Mouse (Mus musculus) left cerebral cortex, postnatal 25 days (tissue): Measurements from ENCODE around the gene Rhov. TPM values are rescaled to one million over a fixed set of nuclear protein-coding genes. Genes with fewer than 3 reads are reported as not detected.

ENCODE experiments used
- DNase-seq, 2 experiments: peaks; one replicate each; pipeline ENCODE4 v3.0.0; 2022; ENCODE audit warnings: low spot score in 2 of 2, mixed read lengths in 1 of 2
- intact Hi-C: fragments of 180-260 bp; cut with DNase I; formaldehyde crosslinking; loops from one replicate; pipeline ENCODE4 v1.15.1; 2025
- total RNA-seq, 2 experiments: library from RNA; stranded (reverse); gene quantifications; 2 replicates each; pipeline ENCODE4 v1.2.3; 2021

The Rhov gene
- total RNA-seq, 2 experiments from 2014 or later = 7.9 to 9.0 TPM

- DNase-seq = no peak
- intact Hi-C loops = no loop called here
These were observed 25.8 kb downstream of the Rhov start for GRCm38 (mm10) chr2:119245246-119245645.

- DNase-seq = no peak
- intact Hi-C loops = no loop called here
These were observed 28.5 kb downstream of the Rhov start for GRCm38 (mm10) chr2:119242548-119242947.

GRCm38 (mm10) chr2:119240819-119241186 lies 30.3 kb downstream of the Rhov start:
- no peak for DNase-seq
- intact Hi-C loops = no loop called here

GRCm38 (mm10) chr2:119240075-119240818 lies 30.8 kb downstream of the Rhov start:
- no peak for DNase-seq
- intact Hi-C loops = no loop called here

GRCm38 (mm10) chr2:119238671-119239070 lies 32.4 kb downstream of the Rhov start:
- DNase-seq = no peak
- intact Hi-C loops = no loop called here

- intact Hi-C loops = no loop called here
- no peak for DNase-seq
These were observed 33.2 kb downstream of the Rhov start for GRCm38 (mm10) chr2:119237871-119238220.

- DNase-seq = no peak
- intact Hi-C loops = no loop called here
These were observed 33.7 kb downstream of the Rhov start, which contains the start of gene Spint1 for GRCm38 (mm10) chr2:119237210-119237870. Gene Spint1 (plus strand): TSS chr2:119237362.

GRCm38 (mm10) chr2:119236682-119237209 lies 34.3 kb downstream of the Rhov start:
- intact Hi-C loops = no loop called here

GRCm38 (mm10) chr2:119229775-119230704 lies 41.0 kb downstream of the Rhov start, which contains the start of gene Ppp1r14d:
Gene Ppp1r14d (minus strand): TSS chr2:119229906.
- no peak for DNase-seq
- intact Hi-C loops = no loop called here

More at GRCm38 (mm10) chr2:119236682-119237209, 34.3 kb downstream of the Rhov start:
- DNase-seq = no peak

Other genes starting within 250 kb of the Rhov start
- gene Ccdc32, start 241.9 kb downstream of the Rhov start, total RNA-seq = 10 to 100 TPM; 50.5 to 51.0 TPM
- 1 to 10 TPM; 7.6 to 7.7 TPM for gene Rpusd2, start 236.5 kb downstream of the Rhov start, total RNA-seq
- under 1 TPM; 0.23 to 0.43 TPM for gene Knl1, start 224.2 kb downstream of the Rhov start, total RNA-seq
- gene Rad51, start 158.5 kb downstream of the Rhov start, total RNA-seq = under 1 TPM; 0.46 to 0.94 TPM
- 10 to 100 TPM; 56.5 to 62.4 TPM for gene Rmdn3, start 114.2 kb downstream of the Rhov start, total RNA-seq
- not detected for gene Gchfr, start 103.5 kb downstream of the Rhov start, total RNA-seq
- not detected for gene Gm14137, start 96.8 kb downstream of the Rhov start, total RNA-seq
- 10 to 100 TPM; 28.8 to 32.2 TPM for gene Zfyve19, start 62.7 kb downstream of the Rhov start, total RNA-seq
- 10 to 100 TPM; 16.4 to 18.5 TPM for gene Dnajc17, start 62.5 kb downstream of the Rhov start, total RNA-seq
- not detected for gene Ppp1r14d, start 41.4 kb downstream of the Rhov start, total RNA-seq
- gene Spint1, start 33.9 kb downstream of the Rhov start, total RNA-seq = 1 to 10 TPM; 1.3 to 1.4 TPM
- 10 to 100 TPM; 48.4 to 48.9 TPM for gene Vps18, start 17.5 kb upstream of the Rhov start, total RNA-seq
- gene Dll4, start 54.5 kb upstream of the Rhov start, total RNA-seq = 1 to 10 TPM; 2.3 to 4.0 TPM
- gene Chac1, start 80.0 kb upstream of the Rhov start, total RNA-seq = 1 to 10 TPM; 9.6 to 9.8 TPM
- 10 to 100 TPM; 19.5 to 20.7 TPM for gene Ino80, start 206.4 kb upstream of the Rhov start, total RNA-seq